Mouse (Mus musculus): Measurements from ENCODE around the gene Gpat2.
A peak's percentile ranks its signal among the peaks of the same experiment; 100 is the strongest.

The Gpat2 gene

DNA sequence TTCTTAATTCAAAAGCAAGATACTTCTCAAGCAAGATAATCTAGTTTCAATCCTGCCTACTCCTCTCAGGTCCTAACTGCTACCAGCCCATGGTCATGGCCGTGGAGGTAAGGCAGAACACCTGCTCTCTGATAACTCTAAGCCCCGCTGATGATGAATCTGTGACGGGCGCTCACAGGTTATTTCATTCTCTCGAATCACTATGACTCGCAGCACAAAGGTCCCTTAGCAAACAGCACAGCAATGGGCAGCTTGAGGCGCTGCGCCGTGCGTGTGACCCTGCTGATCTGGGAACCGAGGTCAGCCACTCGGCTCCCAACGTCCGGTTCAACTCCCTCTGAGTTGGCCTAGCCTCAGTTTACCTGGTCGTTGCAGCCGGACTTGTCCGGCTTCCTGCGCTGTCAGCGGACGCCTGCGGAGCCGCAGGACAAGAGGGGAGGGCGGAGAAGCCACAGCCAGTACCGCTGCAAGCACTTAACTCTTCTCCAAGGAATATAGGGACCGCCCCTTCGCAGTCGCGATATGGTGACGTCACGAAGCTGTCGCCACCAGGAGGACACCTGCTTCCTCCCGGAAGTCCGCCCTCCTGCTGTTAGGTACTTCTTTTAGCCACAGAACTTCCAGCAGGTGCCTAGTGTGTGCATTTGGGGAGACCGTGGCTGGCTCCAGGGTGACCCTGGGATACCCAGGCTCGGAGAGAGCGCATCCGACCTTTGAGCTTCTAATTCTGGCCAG is 19.2 kb downstream of the Gpat2 start, which contains the start of gene Fahd2a:
Gene Fahd2a, minus strand, starts transcription at position 511 of the 735 bp plus-strand sequence.
- peak; percentile 87 for DNase-seq

DNA sequence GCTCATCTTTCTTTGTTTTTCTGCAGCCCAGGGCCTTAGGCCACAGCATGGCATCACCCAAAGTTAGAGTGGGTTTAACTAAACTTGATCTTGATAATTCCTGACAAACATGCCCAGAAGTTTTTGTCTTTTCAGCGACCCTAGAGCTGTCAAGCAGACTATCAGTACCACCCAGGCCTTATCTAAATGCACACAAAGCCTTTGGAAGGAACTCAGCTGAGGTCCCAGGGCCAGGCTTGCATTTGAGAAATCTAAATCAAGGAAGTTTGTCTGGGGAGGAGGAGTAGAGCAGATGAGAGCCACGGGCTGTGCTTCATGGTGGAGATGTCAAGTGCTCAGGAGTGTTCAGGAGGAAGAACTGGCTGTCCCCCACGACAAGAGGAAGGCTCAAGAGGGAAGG is 21.8 kb downstream of the Gpat2 start:
- no peak for DNase-seq

DNA sequence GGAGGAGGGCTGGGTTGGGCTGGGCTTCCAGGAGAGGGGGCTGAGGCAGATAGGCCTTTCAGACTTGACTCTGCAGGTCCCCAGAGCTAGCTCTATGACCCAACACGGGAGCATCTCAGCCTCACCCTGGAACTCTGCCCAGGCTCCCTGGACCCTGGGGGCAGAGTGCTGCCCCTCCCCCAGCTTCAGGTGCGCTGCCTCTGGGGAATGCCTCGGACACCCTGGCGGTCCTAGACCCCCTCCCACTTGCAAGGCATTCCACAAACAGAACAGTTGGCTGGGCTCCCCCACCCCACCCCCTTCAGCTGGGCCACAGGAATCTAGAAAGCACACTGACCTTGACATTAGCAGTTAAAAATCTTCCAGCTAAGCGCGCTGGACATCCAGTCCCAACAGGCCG is 24.7 kb downstream of the Gpat2 start:
- DNase-seq, result no peak

DNA sequence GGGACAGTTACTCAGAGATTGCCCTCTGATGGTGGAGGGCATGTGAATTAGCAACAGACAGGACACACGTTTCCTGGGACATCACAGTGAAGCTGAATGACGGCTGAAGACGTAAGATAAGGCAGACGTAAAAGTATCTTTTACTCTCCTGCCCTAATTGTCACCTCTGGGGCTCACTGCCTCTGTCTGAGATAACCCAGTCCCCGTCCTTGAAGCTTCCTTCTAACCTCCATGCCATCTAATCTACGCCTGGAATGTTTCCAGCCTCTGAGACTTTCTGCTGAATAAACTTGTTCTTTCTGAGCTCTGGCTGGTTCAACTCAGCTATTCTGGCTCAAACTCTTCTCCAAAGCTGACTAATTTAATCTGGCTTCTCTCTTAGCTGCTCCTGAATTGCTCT is 26.7 kb downstream of the Gpat2 start:
- DNase-seq, result no peak

DNA sequence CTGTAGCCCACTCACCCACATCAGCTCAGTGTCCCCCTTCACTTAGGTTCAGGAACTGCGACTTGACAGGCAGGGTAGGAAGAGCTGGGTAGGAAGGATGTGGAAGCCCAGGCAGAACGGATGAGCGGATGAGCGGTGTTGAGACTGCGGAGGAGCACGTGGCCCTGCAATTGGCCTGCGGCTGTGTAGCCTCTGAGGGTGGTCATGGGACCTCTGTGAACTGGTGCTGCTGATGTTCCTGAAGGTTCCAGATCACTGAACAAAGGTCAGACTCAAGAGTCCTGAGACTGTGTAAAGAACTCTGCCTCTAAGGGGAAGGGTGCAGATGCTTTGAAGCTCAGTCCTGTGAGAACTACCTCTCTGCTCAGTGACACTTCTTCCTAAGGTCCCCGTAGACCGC is 28.1 kb downstream of the Gpat2 start:
- no peak for DNase-seq

DNA sequence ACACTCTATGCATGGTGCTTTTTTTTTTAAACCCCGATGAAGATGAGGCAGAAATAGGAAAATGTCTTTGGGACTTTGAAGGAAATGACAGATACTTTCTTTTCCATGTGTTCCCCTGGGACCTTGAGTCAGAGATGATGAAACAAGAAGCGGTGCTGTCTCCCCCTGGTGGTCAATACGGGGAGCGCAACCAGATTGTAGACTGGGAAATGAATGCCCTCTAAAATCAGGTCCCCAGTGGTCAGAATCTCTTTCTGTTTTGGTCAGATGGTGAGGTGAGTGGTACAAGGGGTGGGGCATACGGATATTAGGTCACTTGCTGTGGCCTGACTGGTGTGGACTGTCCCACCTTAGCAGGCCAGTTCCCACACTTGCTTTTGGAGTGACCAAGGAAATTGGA is 28.8 kb downstream of the Gpat2 start:
- peak; percentile 81 for DNase-seq

DNA sequence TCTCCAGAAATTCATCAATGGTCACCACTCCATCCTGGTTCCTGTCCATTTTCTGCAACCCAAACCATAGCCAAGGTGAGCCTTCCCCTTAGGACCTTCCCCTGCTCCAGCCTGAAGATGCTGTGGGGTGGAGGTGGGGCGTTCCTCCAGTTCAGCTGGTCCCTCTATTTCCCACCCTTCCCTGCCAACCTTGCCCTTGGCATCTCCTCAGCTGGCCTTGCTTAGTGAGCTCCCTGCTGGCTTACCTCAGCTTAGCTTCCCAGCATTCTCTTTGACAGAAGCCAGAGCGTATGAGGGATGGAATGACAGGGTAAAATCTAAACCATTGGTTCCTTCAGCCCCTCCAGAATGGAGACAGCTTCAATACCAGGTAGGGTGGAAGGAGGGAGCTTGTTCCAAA is 34.3 kb downstream of the Gpat2 start:
- no peak for DNase-seq

DNA sequence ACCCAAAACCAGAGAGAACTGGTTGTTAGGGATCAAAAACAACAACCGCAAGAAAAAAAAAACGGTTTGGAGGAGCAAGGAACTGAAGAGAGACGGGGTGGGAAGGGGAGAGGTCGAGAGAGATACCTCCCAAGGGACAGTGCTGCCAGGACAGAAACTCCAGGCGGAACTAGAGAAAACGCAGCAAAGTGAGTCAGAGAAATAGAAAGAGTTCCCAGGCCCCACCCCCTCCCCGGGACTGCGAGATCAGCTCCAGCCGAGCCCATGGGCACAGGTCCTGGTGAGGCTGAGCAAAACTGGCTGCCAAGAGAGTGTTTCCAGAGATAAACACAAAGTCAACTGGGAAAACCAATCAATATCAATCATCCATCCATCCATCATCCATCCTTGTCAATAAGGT is 36.4 kb downstream of the Gpat2 start:
- DNase-seq, result no peak

DNA sequence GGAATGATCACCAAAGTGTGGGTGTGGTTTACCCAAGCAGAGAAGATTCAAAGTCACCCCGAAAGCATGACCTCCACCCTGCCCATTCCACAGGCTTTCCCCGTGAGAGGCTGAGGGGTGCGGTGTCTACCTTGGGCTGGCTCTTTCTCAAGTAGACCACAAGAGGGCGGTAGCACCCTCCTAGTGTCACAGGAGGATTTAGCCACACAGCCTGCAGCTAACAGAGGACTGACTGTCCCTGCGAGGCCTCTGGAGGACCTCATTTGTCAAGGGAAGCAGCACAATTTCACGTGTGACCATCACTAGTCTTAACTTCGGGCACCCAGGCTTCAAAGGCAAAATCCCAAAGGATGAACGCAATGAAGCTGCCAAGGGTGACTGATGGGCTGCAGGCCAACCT is 37.3 kb downstream of the Gpat2 start:
- DNase-seq, result peak; percentile 68

DNA sequence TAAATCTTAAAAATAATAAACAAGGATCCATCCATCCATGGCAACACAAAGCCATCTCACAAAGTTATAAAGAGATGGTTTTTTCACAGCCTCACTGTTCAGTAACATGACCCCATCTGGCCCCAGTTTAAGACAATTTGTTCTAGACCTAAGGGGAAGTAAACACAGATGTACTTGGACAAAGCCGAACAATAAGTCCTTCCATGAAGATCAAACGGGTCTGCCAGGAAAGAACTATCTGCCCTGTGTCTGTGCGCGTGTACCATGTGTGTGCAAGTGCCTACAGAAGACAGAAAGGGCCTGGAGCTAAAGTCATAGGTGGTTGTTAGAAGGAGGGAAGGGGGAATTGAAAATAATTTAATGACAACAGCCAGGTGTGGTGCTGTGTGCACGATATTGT is 45.2 kb downstream of the Gpat2 start:
- no peak for DNase-seq

DNA sequence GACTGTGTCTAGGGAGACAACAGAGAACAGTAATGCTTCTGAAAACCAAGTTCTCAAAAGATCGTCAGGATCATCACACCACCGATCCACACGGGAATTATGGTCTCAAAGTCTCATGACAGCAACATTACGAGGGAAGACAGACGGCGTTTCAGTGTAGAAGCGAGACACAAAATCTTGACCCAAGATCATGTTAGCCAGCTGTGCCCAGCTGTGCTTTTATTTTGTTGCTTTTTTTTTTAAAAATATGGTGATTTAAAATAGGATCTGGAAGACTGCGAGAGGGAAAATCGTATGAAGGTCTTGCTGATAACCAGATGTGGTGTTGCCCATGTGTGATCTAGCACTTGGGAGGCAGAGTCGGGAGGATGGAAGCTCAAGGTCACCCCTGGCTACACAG is 45.7 kb downstream of the Gpat2 start:
- DNase-seq, result peak; percentile 21

DNA sequence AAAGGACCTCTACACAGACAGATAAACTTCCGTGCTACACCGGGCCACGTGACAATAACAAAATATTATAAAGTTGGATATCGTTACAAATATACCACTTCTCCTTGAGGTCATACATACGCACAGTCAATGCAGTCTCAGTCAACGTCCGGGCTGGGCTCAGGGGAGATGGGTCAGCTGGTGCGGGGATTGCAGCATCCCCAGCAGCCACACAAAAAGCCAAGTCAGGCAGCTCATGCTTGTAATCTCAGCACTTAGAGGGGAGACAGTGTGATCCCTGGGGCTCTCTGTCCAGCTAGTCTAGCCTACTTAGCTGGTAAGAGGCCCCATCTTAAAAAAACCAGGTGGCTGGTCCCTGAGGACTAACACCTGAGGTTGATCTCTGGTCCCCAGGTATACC is 46.3 kb downstream of the Gpat2 start:
- no peak for DNase-seq

DNA sequence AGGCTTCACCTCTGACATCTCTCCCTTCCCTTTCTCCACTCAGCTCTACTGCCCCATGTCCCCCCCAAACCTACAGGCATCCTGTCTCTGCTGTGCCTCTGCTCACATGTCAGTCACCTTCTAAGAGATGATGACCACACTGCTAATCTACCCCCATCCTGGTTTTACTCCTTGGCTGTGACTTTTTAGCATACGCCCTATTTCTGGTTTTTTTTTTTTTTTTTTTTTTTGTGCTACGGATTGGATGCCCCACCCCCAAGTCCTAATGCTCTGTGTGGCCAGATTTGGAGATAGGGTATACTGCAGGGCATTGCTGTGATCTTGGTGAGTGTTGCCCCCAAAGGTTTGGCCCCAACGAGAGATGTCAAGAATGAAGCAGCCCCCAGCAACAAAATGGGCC is 47.3 kb downstream of the Gpat2 start:
- no peak for DNase-seq

DNA sequence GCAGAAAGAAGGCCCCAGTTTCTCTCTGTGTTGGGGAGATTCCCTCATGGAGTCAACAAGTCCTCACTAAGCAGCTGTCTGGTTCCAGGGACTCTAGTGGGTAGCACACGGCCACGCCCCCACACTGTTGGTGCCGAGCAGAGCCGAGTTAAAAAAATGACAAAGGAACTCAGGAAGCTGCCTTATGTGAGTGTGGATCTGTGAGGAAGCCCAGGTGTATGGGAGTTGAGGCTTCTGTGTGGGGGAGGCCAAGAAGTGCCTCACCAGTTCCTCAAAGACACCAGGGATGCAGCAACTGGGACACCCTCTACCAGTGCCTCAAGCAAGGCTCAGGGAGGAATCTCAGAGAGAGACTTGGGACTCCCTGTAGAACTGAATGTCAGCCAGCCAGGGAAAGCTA is 54.2 kb downstream of the Gpat2 start:
- DNase-seq, result no peak

DNA sequence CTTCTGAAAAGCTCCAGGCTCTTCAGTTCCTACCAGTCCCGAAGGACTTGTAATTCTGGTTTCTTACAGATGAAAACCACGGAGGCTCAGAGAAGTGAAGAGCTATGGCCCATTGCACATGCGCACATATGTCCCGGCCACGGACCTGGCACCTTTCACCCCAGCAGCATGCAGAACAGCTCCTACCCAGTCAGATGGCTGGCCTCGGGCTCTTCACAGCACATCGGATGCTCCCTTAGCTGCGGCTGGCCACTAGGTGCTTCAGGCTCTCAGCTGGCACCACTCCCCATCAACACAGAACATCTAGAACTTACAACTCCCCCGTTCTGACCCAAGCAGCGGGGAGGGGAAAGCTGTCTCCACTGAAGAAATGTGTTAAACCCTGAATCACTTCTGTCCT is 54.8 kb downstream of the Gpat2 start:
- no peak for DNase-seq

DNA sequence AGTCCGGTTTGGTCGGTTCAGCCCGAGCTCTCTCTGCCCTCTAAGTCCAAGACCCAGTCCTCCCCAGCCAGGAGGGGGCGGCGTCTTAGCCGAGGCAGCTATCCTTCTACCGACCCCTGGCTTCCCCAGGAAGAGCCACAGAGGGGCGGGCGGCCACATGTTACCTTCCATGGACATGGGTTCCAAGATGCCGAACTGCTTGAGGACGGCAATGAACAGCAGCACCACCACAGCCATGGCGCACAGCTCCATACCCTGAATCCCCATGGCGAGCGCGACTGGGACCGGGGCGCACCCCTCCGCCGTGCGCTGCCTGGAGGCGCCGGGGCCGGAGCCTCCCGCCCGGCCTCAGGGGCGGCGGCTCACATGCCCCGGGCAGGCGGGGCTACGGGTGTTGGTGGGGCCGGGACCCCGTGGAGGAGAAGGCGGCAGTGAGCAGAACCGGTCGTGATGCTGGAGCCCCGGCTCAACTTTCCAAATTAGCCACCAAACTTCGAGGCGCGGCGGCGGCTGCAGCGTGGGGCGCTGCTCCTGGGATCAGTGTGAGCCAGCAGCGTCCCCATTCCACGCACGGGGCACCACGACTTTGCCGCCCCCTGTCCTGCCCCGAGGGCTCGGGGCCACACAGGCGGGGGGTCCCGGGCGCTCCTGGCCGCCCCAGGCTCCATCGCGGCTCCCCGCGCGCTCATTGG is 57.0 kb downstream of the Gpat2 start:
- peak; percentile 14 for DNase-seq

DNA sequence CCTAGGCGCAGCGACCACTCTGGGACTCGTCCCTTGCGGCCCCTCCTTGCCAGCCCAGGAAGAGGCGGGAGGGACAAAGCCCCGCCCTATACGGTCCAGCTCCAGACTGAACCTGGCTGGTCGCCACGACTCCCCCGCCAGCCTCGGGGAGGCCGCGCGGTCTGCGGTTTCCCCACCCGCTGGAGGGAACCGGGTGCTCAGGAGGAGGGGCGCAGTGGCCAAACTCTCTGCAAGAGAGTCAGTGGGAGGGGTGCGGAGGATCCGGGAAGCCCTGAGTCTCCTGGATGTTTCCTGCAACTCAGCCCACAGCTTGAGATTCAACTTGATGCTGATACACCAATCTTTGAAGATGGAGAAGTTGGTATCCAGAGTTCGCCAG is 57.5 kb downstream of the Gpat2 start:
- DNase-seq, result peak; percentile 77

DNA sequence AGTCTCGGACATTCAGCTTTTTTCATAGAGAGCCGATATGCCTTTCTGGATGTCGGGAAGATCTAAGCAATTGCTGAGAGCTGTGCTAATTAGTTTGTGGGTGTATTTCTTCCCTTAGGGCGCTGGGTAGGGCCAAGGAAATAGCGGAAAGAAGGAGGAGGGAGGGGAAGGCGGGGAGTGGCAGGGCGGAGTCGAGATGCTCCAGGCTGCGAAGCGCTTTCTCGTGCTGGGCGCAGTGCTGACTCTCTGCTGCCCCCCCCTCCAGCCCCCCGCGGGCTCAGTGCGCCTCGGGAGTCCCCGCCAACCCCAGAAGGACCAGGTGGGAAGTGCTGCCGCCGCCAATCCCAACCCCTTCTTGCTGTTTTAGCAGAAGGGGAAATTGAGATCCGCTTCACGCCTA is 58.0 kb downstream of the Gpat2 start:
- peak; percentile 34 for DNase-seq

DNA sequence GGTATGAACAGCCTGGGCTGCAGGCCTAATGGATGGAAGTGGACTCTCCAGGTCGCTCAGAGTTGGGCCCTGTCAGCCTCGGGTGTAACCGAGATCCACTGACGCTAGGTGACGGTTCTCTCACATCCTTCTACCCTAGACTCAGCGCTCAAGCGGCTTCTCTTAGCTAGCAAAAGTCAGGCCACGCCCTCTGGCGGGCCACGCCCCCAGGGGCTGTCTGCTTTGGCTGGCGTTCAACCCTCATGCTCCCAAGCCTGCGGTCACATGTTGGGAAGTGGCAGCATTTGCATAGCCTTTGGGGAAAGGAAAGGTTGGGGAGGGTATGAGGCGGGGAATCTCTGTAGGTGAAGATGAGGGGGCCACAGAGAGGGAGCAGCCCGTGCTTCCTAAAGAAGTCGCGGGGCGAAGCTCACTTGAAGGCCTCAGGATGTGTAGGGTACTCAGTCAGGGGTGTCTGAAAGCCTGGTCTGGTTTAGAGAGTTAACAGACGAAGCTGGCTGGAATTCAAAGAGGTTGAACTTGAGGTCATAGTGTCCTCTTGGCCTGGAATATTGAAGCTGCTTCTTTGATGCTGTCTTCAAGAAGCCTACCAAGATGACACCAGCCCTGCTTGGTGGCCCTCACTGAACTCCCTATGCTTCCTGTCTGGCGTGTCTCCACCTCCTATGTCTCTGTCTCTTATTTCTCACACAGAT is 59.6 kb downstream of the Gpat2 start:
- DNase-seq, result peak; percentile 74

All from lung, postnatal 14 days (tissue).